Mouse (Mus musculus): ENCODE results near the gene Esrrg. TPM values are rescaled to one million over a fixed set of nuclear protein-coding genes. Genes with fewer than 3 reads are reported as not detected.

Gene Esrrg
- polyA plus RNA-seq, 1 experiment: 42.5 TPM

- no peak for TF ChIP-seq CTCF (IDR thresholded peaks at IDR 0.05; ENCODE audit: borderline replicate concordance, insufficient read depth, low read depth, low read length)
- DNase-seq: no peak
These were observed 461.3 kb downstream of the Esrrg start for GRCm38 (mm10) chr1:188069849-188070248.

DNA sequence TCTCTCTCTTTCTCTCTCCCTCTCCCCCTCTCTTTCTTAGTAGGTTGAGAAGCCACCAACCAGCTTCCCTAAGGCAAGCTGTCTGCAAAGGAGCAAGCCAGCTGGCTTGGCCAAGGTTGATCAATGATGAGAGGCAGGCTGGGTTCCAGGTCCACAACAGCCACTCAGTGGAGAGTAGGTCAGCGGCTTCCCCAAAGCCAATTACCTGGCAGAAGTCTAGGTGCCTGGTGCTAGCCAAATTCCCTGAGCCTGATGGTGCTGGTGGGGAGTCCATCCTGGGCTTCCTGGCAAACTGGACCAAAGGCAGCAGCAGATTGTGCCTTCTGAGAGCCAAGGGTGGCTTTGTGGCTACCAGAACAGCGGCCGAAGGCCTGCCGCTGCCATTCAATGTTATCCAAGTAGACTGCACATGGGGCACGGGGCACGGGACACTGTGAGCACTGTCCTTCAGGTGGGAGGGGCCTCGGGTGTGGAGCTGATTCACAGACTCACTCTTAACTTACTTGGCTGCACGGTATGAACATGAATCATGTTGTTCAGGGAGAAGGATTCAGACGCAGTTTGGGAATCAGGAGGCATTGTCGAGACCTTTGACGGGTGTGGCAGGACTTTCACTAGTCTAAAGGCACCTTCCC lies 469.1 kb downstream of the Esrrg start:
- 12% methylated on average over 11 of the region's 11 CpGs for WGBS
- no peak overlapping the region for H3K4me3 ChIP-seq (replicated peaks; ENCODE audit: insufficient read depth, low read depth, low read length)
- H3K4me1 ChIP-seq (ENCODE audit: control insufficient read depth, insufficient read depth, low read length): peaks cover 13% of the 10 kb centered on the region
- H3K27me3 ChIP-seq (ENCODE audit: control insufficient read depth, insufficient read depth, low read length): no peaks in the 10 kb centered on the region
- DNase-seq: peak; percentile 94 to 98
- peak overlapping the region; percentile 16; the same call in 1 of the 2 replicates for H3K27ac ChIP-seq (ENCODE audit: insufficient read depth, low read length)
- TF ChIP-seq CTCF (IDR thresholded peaks at IDR 0.05; ENCODE audit: borderline replicate concordance, insufficient read depth, low read depth, low read length) (no peak), POLR2A (IDR thresholded peaks at IDR 0.05; ENCODE audit: borderline replicate concordance, insufficient read depth, low read length) (no peak)

More at GRCm38 (mm10) chr1:188069849-188070248, 461.3 kb downstream of the Esrrg start:
- Histone ChIP-seq H3K4me3 (replicated peaks; ENCODE audit: insufficient read depth, low read depth, low read length) (no peak overlapping the region), H3K4me1 (ENCODE audit: control insufficient read depth, insufficient read depth, low read length) (no peaks in the 10 kb centered on the region), H3K27me3 (ENCODE audit: control insufficient read depth, insufficient read depth, low read length) (no peaks in the 10 kb centered on the region), H3K27ac (ENCODE audit: insufficient read depth, low read length) (no peak overlapping the region)

GRCm38 (mm10) chr1:188080261-188080875 lies 471.8 kb downstream of the Esrrg start:
- 89% methylated on average over 12 of the region's 12 CpGs for WGBS
- no peak for TF ChIP-seq POLR2A (IDR thresholded peaks at IDR 0.05; ENCODE audit: borderline replicate concordance, insufficient read depth, low read length)
- no peak for TF ChIP-seq CTCF (IDR thresholded peaks at IDR 0.05; ENCODE audit: borderline replicate concordance, insufficient read depth, low read depth, low read length)
- no peak overlapping the region for H3K4me3 ChIP-seq (replicated peaks; ENCODE audit: insufficient read depth, low read depth, low read length)

GRCm38 (mm10) chr1:188082665-188083640 lies 474.4 kb downstream of the Esrrg start:
- H3K4me1 ChIP-seq (ENCODE audit: control insufficient read depth, insufficient read depth, low read length): peaks cover 14% of the 10 kb centered on the region
- H3K27me3 ChIP-seq (ENCODE audit: control insufficient read depth, insufficient read depth, low read length): no peaks in the 10 kb centered on the region
- H3K27ac ChIP-seq (ENCODE audit: insufficient read depth, low read length): no peak overlapping the region
- DNase-seq: peak in 1 of 2 experiments; percentile 44
- WGBS: 64% methylated on average over 18 of the region's 18 CpGs
- H3K4me3 ChIP-seq (replicated peaks; ENCODE audit: insufficient read depth, low read depth, low read length): no peak overlapping the region
- no peak for TF ChIP-seq POLR2A (IDR thresholded peaks at IDR 0.05; ENCODE audit: borderline replicate concordance, insufficient read depth, low read length)

More at GRCm38 (mm10) chr1:188080261-188080875, 471.8 kb downstream of the Esrrg start:
- H3K4me1 ChIP-seq (ENCODE audit: control insufficient read depth, insufficient read depth, low read length): peaks cover 16% of the 10 kb centered on the region
- no peak overlapping the region for H3K27ac ChIP-seq (ENCODE audit: insufficient read depth, low read length)
- no peaks in the 10 kb centered on the region for H3K27me3 ChIP-seq (ENCODE audit: control insufficient read depth, insufficient read depth, low read length)
- DNase-seq: no peak

DNA sequence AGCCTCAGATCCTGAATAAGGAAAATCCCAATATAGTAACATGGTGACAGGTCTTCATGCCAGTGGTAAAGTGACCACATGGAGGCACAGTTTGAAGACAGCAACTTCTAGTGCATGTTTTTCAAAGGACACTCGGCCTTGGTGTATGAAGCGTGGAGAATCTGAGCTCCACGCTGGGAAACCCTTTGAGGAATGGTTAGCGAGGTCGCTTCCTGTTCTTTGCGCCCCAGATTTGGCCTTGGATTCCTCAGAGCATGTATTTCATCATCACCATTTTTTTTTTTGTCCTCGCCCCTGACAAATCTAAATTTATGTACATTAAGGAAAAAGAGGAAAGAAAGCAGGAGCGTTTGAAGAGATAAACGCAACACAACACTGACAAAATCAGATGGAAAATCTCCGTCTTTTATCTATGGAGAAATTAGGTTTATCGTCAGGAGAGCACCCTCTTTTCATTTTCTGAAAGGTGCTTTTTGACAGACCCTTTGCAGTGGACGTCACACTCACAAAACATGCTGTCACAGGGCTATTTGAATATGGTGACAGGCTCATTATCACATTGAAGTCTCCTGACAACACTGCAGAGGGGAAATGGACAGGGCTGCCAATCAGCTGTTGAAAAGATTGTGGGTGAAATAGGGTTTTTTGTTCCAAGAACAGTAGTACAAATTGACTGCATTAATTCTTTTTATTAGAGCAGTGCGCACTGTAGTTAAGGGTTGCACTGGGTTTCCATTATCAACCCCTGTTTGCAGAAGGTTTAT lies 476.7 kb downstream of the Esrrg start:
- WGBS: 89% methylated on average over 13 of the region's 13 CpGs
- H3K4me3 ChIP-seq (replicated peaks; ENCODE audit: insufficient read depth, low read depth, low read length): no peak overlapping the region

DNA sequence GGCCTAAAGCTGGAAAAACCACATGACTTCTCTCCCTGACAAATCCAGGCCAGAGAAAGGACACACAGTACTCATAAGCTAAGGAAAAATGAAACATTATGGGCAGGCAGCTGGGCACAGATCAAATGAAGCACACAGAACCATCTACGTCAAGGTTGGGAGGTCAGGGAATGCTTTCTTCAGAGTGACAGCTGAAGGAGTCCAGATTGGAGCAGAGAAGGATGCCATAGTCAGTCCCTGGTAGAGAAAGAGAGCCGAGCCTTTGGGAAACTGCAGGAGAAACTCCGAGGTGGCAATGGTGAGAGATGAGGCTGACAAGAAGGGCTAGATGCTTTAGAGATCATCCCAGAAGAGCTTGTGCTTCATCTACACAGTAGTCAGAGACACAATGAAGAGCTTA lies 485.1 kb downstream of the Esrrg start:
- TF ChIP-seq POLR2A (IDR thresholded peaks at IDR 0.05; ENCODE audit: borderline replicate concordance, insufficient read depth, low read length): no peak
- no peak for TF ChIP-seq CTCF (IDR thresholded peaks at IDR 0.05; ENCODE audit: borderline replicate concordance, insufficient read depth, low read depth, low read length)
- 78% methylated on average over 3 of the region's 3 CpGs for WGBS
- no peak for DNase-seq
- Histone ChIP-seq H3K4me1 (ENCODE audit: control insufficient read depth, insufficient read depth, low read length) (no peaks in the 10 kb centered on the region; the same call in 1 of the 2 replicates), H3K27me3 (ENCODE audit: control insufficient read depth, insufficient read depth, low read length) (no peaks in the 10 kb centered on the region), H3K27ac (ENCODE audit: insufficient read depth, low read length) (no peak overlapping the region), H3K4me3 (replicated peaks; ENCODE audit: insufficient read depth, low read depth, low read length) (no peak overlapping the region)

More for the DNA sequence above, 476.7 kb downstream of the Esrrg start:
- Histone ChIP-seq H3K4me1 (ENCODE audit: control insufficient read depth, insufficient read depth, low read length) (peaks cover 10% of the 10 kb centered on the region), H3K27me3 (ENCODE audit: control insufficient read depth, insufficient read depth, low read length) (no peaks in the 10 kb centered on the region), H3K27ac (ENCODE audit: insufficient read depth, low read length) (no peak overlapping the region)
- no peak for DNase-seq
- TF ChIP-seq POLR2A (IDR thresholded peaks at IDR 0.05; ENCODE audit: borderline replicate concordance, insufficient read depth, low read length) (no peak), CTCF (IDR thresholded peaks at IDR 0.05; ENCODE audit: borderline replicate concordance, insufficient read depth, low read depth, low read length) (no peak)

GRCm38 (mm10) chr1:188101832-188102231 lies 493.2 kb downstream of the Esrrg start:
- no peak overlapping the region for H3K4me3 ChIP-seq (replicated peaks; ENCODE audit: insufficient read depth, low read depth, low read length)
- DNase-seq: no peak
- WGBS: 68% methylated on average over 7 of the region's 7 CpGs
- TF ChIP-seq POLR2A (IDR thresholded peaks at IDR 0.05; ENCODE audit: borderline replicate concordance, insufficient read depth, low read length) (no peak), CTCF (IDR thresholded peaks at IDR 0.05; ENCODE audit: borderline replicate concordance, insufficient read depth, low read depth, low read length) (no peak)
- no peak overlapping the region for H3K27ac ChIP-seq (ENCODE audit: insufficient read depth, low read length)
- H3K4me1 ChIP-seq (ENCODE audit: control insufficient read depth, insufficient read depth, low read length): peaks cover 6% of the 10 kb centered on the region; the same call in 1 of the 2 replicates
- no peaks in the 10 kb centered on the region for H3K27me3 ChIP-seq (ENCODE audit: control insufficient read depth, insufficient read depth, low read length)

All from cerebellum, adult 2 months (tissue).